Mouse (Mus musculus) C2C12 (cell line): ENCODE measurements at regions not wholly inside any gene's neighbourhood (a gene's known extent, or its start where the extent isn't known, plus 50 kb on each side); places are given as distances from the start of the nearest gene placed in this dataset.

Experiments
- CEBPB ChIP-seq: IDR thresholded peaks from one replicate; pipeline ENCODE4 v1.6.1; 2011; ENCODE audit warnings: low read depth, mild to moderate bottlenecking, control low read depth, moderate library complexity
- CTCF ChIP-seq: IDR thresholded peaks from one replicate; pipeline ENCODE4 v1.5.1; 2011; ENCODE audit not compliant: control insufficient read depth, insufficient read depth, insufficient read length
- FOSL1 ChIP-seq: IDR thresholded peaks from one replicate; pipeline ENCODE4 v1.8.0; 2011; ENCODE audit warnings: mild to moderate bottlenecking, low read length; ENCODE audit not compliant: poor library complexity, insufficient read depth, severe bottlenecking
- MAX ChIP-seq: IDR thresholded peaks from one replicate; pipeline ENCODE4 v1.6.1; 2011; ENCODE audit warnings: mild to moderate bottlenecking, control low read depth
- MYOD1 ChIP-seq: IDR thresholded peaks from one replicate; pipeline ENCODE4 v1.6.1; 2011; ENCODE audit warnings: low read depth; ENCODE audit not compliant: control insufficient read depth, insufficient read length
- MYOG ChIP-seq: IDR thresholded peaks from one replicate; pipeline ENCODE4 v1.6.1; 2011; ENCODE audit not compliant: control insufficient read depth, insufficient read length; ENCODE audit errors: extremely low read depth
- USF1 ChIP-seq: IDR thresholded peaks from one replicate; pipeline ENCODE4 v1.6.1; 2011; ENCODE audit warnings: low read depth, mild to moderate bottlenecking, control low read depth, moderate library complexity

DNA sequence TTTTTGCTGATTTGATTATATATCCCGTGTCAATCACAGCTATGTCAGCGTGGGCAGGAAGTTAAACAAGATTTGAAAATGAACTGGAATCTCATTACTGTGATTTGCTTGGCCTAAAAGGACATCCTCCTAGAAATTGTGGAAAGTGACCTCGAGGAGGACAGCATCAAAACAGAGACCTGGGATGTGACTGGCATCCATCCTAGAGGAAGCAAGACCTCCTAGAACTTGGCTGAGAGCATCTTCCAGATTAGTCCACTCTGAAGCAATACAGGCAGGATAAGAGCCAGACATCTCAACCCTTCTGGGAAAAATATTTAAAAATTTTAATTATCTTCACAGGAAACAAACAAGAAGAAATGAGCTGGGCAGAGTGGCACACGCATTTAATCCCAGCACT is 136.1 kb downstream of the Hs3st3b1 start:
- no peak for TF ChIP-seq CTCF
- no peak for TF ChIP-seq FOSL1
- TF ChIP-seq USF1 = no peak
- TF ChIP-seq MAX = no peak
- no peak for TF ChIP-seq MYOD1
- TF ChIP-seq CEBPB = no peak
- TF ChIP-seq MYOG = no peak
